Mouse (Mus musculus): ENCODE measurements around the gene Zdhhc6. TPM values are rescaled to one million over a fixed set of nuclear protein-coding genes. Genes with fewer than 3 reads are reported as not detected.
A peak's percentile ranks its signal among the peaks of the same experiment; 100 is the strongest.

The Zdhhc6 gene
- polyA plus RNA-seq, 1 experiment, result 3.6 TPM

GRCm38 (mm10) chr19:55276770-55277169 is 39.1 kb downstream of the Zdhhc6 start:
- H3K27me3 ChIP-seq (ENCODE audit: control insufficient read depth, insufficient read depth, low read length), result no peaks in the 10 kb centered on the region
- peaks cover 79% of the 10 kb centered on the region for H3K36me3 ChIP-seq (ENCODE audit: control insufficient read depth, insufficient read depth, low read length)
- no peak overlapping the region for H3K27ac ChIP-seq (ENCODE audit: insufficient read depth, low read depth, low read length)
- no peaks in the 10 kb centered on the region for H3K4me1 ChIP-seq (ENCODE audit: control insufficient read depth, insufficient read depth, insufficient read length, low read length)
- 89% methylated on average over 3 of the region's 3 CpGs for WGBS
- TF ChIP-seq POLR2A (IDR thresholded peaks at IDR 0.05; ENCODE audit: low read depth, low read length), result no peak
- H3K4me3 ChIP-seq (ENCODE audit: low read depth, low read length), result no peak overlapping the region

- no peak overlapping the region for H3K27ac ChIP-seq (ENCODE audit: insufficient read depth, low read depth, low read length)
- WGBS, result 69% methylated on average over 4 of the region's 4 CpGs
- TF ChIP-seq CTCF (IDR thresholded peaks at IDR 0.05; ENCODE audit: extremely low read depth, insufficient read length, insufficient replicate concordance, low read depth, low read length), result no peak
- TF ChIP-seq POLR2A (IDR thresholded peaks at IDR 0.05; ENCODE audit: low read depth, low read length), result no peak
- H3K4me1 ChIP-seq (ENCODE audit: control insufficient read depth, insufficient read depth, insufficient read length, low read length), result no peaks in the 10 kb centered on the region
- peaks cover 77% of the 10 kb centered on the region for H3K36me3 ChIP-seq (ENCODE audit: control insufficient read depth, insufficient read depth, low read length)
- H3K27me3 ChIP-seq (ENCODE audit: control insufficient read depth, insufficient read depth, low read length), result no peaks in the 10 kb centered on the region
- H3K4me3 ChIP-seq (ENCODE audit: low read depth, low read length), result no peak overlapping the region
Measured at GRCm38 (mm10) chr19:55276100-55276499, 39.7 kb downstream of the Zdhhc6 start.

GRCm38 (mm10) chr19:55273340-55273739 is 42.5 kb downstream of the Zdhhc6 start:
- WGBS, result 73% methylated on average over 6 of the region's 6 CpGs

GRCm38 (mm10) chr19:55271448-55271847 is 44.4 kb downstream of the Zdhhc6 start:
- H3K27me3 ChIP-seq (ENCODE audit: control insufficient read depth, insufficient read depth, low read length), result no peaks in the 10 kb centered on the region
- no peak overlapping the region for H3K27ac ChIP-seq (ENCODE audit: insufficient read depth, low read depth, low read length)
- 34% methylated on average over 3 of the region's 3 CpGs for WGBS
- peaks cover 67% of the 10 kb centered on the region for H3K36me3 ChIP-seq (ENCODE audit: control insufficient read depth, insufficient read depth, low read length)
- peaks cover 9% of the 10 kb centered on the region for H3K4me1 ChIP-seq (ENCODE audit: control insufficient read depth, insufficient read depth, insufficient read length, low read length)
- H3K4me3 ChIP-seq (ENCODE audit: low read depth, low read length), result no peak overlapping the region
- TF ChIP-seq POLR2A (IDR thresholded peaks at IDR 0.05; ENCODE audit: low read depth, low read length) (no peak), CTCF (IDR thresholded peaks at IDR 0.05; ENCODE audit: extremely low read depth, insufficient read length, insufficient replicate concordance, low read depth, low read length) (no peak)

More at GRCm38 (mm10) chr19:55273340-55273739, 42.5 kb downstream of the Zdhhc6 start:
- peaks cover 2% of the 10 kb centered on the region; the same call in 1 of the 2 replicates for H3K4me1 ChIP-seq (ENCODE audit: control insufficient read depth, insufficient read depth, insufficient read length, low read length)
- no peaks in the 10 kb centered on the region for H3K27me3 ChIP-seq (ENCODE audit: control insufficient read depth, insufficient read depth, low read length)
- no peak overlapping the region for H3K27ac ChIP-seq (ENCODE audit: insufficient read depth, low read depth, low read length)
- peaks cover 79% of the 10 kb centered on the region for H3K36me3 ChIP-seq (ENCODE audit: control insufficient read depth, insufficient read depth, low read length)
- TF ChIP-seq CTCF (IDR thresholded peaks at IDR 0.05; ENCODE audit: extremely low read depth, insufficient read length, insufficient replicate concordance, low read depth, low read length) (no peak), POLR2A (IDR thresholded peaks at IDR 0.05; ENCODE audit: low read depth, low read length) (no peak)
- H3K4me3 ChIP-seq (ENCODE audit: low read depth, low read length), result no peak overlapping the region

- WGBS, result 86% methylated on average over 5 of the region's 5 CpGs
- H3K27ac ChIP-seq (ENCODE audit: insufficient read depth, low read depth, low read length), result no peak overlapping the region
Measured at GRCm38 (mm10) chr19:55269051-55269450, 46.8 kb downstream of the Zdhhc6 start.

GRCm38 (mm10) chr19:55268150-55268549 is 47.7 kb downstream of the Zdhhc6 start:
- Histone ChIP-seq H3K27me3 (ENCODE audit: control insufficient read depth, insufficient read depth, low read length) (no peaks in the 10 kb centered on the region), H3K36me3 (ENCODE audit: control insufficient read depth, insufficient read depth, low read length) (peaks cover 48% of the 10 kb centered on the region), H3K4me3 (ENCODE audit: low read depth, low read length) (no peak overlapping the region), H3K4me1 (ENCODE audit: control insufficient read depth, insufficient read depth, insufficient read length, low read length) (peaks cover 20% of the 10 kb centered on the region), H3K27ac (ENCODE audit: insufficient read depth, low read depth, low read length) (peak overlapping the region; percentile 36; the same call in 1 of the 2 replicates)
- TF ChIP-seq POLR2A (IDR thresholded peaks at IDR 0.05; ENCODE audit: low read depth, low read length) (no peak), CTCF (IDR thresholded peaks at IDR 0.05; ENCODE audit: extremely low read depth, insufficient read length, insufficient replicate concordance, low read depth, low read length) (no peak)
- 22% methylated on average over 3 of the region's 3 CpGs for WGBS

More at GRCm38 (mm10) chr19:55269051-55269450, 46.8 kb downstream of the Zdhhc6 start:
- Histone ChIP-seq H3K36me3 (ENCODE audit: control insufficient read depth, insufficient read depth, low read length) (peaks cover 55% of the 10 kb centered on the region), H3K4me1 (ENCODE audit: control insufficient read depth, insufficient read depth, insufficient read length, low read length) (peaks cover 20% of the 10 kb centered on the region), H3K27me3 (ENCODE audit: control insufficient read depth, insufficient read depth, low read length) (no peaks in the 10 kb centered on the region), H3K4me3 (ENCODE audit: low read depth, low read length) (no peak overlapping the region)
- TF ChIP-seq CTCF (IDR thresholded peaks at IDR 0.05; ENCODE audit: extremely low read depth, insufficient read length, insufficient replicate concordance, low read depth, low read length), result no peak
- TF ChIP-seq POLR2A (IDR thresholded peaks at IDR 0.05; ENCODE audit: low read depth, low read length), result no peak

- Histone ChIP-seq H3K4me1 (ENCODE audit: control insufficient read depth, insufficient read depth, insufficient read length, low read length) (peaks cover 20% of the 10 kb centered on the region), H3K4me3 (ENCODE audit: low read depth, low read length) (no peak overlapping the region), H3K27ac (ENCODE audit: insufficient read depth, low read depth, low read length) (0 out of 2 replicates have a peak overlapping the region, but pooled peaks have one; percentile 19), H3K27me3 (ENCODE audit: control insufficient read depth, insufficient read depth, low read length) (no peaks in the 10 kb centered on the region), H3K36me3 (ENCODE audit: control insufficient read depth, insufficient read depth, low read length) (peaks cover 42% of the 10 kb centered on the region)
- TF ChIP-seq POLR2A (IDR thresholded peaks at IDR 0.05; ENCODE audit: low read depth, low read length), result no peak
- TF ChIP-seq CTCF (IDR thresholded peaks at IDR 0.05; ENCODE audit: extremely low read depth, insufficient read length, insufficient replicate concordance, low read depth, low read length), result no peak
- WGBS, result 24% methylated on average over 3 of the region's 3 CpGs
Measured at GRCm38 (mm10) chr19:55266786-55267185, 49.0 kb downstream of the Zdhhc6 start.
